In genomic region chr3:108884706-108885289, GRCm38 (mm10) we compare ENCODE assay signal across 16 mouse cellular contexts. TPM values are rescaled to one million over a fixed set of nuclear protein-coding genes. Genes with fewer than 3 reads are reported as not detected.
DNase-seq lines count a peak whose midpoint lies in the region; ATAC-seq lines count a peak whose summit lies in the region.
"Had no signal": no experiment of that assay in that cellular context is flagged by ENCODE, and none has a peak within 500 bp of the region (broad histone marks: within the 10 kb centered on the region; RNA-seq: fewer than 3 reads in every experiment).

No protein-coding gene starts in this region.

- H3K4me3 ChIP-seq in forebrain, embryonic 15.5 days, result no peak overlapping the region
- no peak overlapping the region for H3K4me3 ChIP-seq in forebrain, embryonic 10.5 days
- no peak overlapping the region for H3K4me3 ChIP-seq in midbrain, embryonic 10.5 days
- no peak overlapping the region for H3K4me3 ChIP-seq in midbrain, embryonic 15.5 days
- H3K4me3 ChIP-seq in brown adipose tissue, adult 24 weeks (ENCODE audit: insufficient read depth, low read depth, low read length), result no peak overlapping the region
- H3K4me3 ChIP-seq in macrophage (ENCODE audit: inconsistent target), result no peak overlapping the region
- H3K4me3 ChIP-seq: embryonic facial prominence, embryonic 15.5 days; kidney, embryonic 15.5 days; limb, embryonic 10.5 days had no signal

- no peaks in the 10 kb centered on the region for H3K79me2 ChIP-seq in macrophage (ENCODE audit: inconsistent target)

- no peaks in the 10 kb centered on the region for H3K27me3 ChIP-seq in forebrain, embryonic 15.5 days
- no peaks in the 10 kb centered on the region for H3K27me3 ChIP-seq in forebrain, embryonic 10.5 days (ENCODE audit: poor library complexity, severe bottlenecking)
- no peaks in the 10 kb centered on the region for H3K27me3 ChIP-seq in midbrain, embryonic 10.5 days (ENCODE audit: low read depth, poor library complexity, severe bottlenecking)
- no peaks in the 10 kb centered on the region for H3K27me3 ChIP-seq in midbrain, embryonic 15.5 days (replicated peaks)
- H3K27me3 ChIP-seq: embryonic facial prominence, embryonic 15.5 days; kidney, embryonic 15.5 days had no signal

- H3K9ac ChIP-seq in forebrain, embryonic 15.5 days (replicated peaks), result no peak overlapping the region
- H3K9ac ChIP-seq in midbrain, embryonic 15.5 days, result no peak overlapping the region
- H3K9ac ChIP-seq: embryonic facial prominence, embryonic 15.5 days; kidney, embryonic 15.5 days had no signal

- H3K9me3 ChIP-seq in forebrain, embryonic 15.5 days, result no peaks in the 10 kb centered on the region
- H3K9me3 ChIP-seq in forebrain, embryonic 10.5 days, result no peaks in the 10 kb centered on the region
- H3K9me3 ChIP-seq in midbrain, embryonic 10.5 days (replicated peaks), result no peaks in the 10 kb centered on the region
- no peaks in the 10 kb centered on the region for H3K9me3 ChIP-seq in midbrain, embryonic 15.5 days
- H3K9me3 ChIP-seq: embryonic facial prominence, embryonic 15.5 days; G1E; kidney, embryonic 15.5 days; limb, embryonic 10.5 days had no signal

- no peaks in the 10 kb centered on the region for H3K36me3 ChIP-seq in forebrain, embryonic 15.5 days
- no peaks in the 10 kb centered on the region for H3K36me3 ChIP-seq in forebrain, embryonic 10.5 days (replicated peaks)
- no peaks in the 10 kb centered on the region for H3K36me3 ChIP-seq in midbrain, embryonic 10.5 days
- no peaks in the 10 kb centered on the region for H3K36me3 ChIP-seq in midbrain, embryonic 15.5 days (replicated peaks)
- H3K36me3 ChIP-seq in macrophage (ENCODE audit: inconsistent target), result no peaks in the 10 kb centered on the region
- H3K36me3 ChIP-seq: embryonic facial prominence, embryonic 15.5 days; G1E; kidney, embryonic 15.5 days; limb, embryonic 10.5 days had no signal

- no peak for DNase-seq in forebrain, embryonic 10.5 days (ENCODE audit: extremely low spot score, low spot score)
- no peak for DNase-seq in midbrain, embryonic 10.5 days (ENCODE audit: low spot score)
- DNase-seq in left cerebral cortex, adult 9 months (ENCODE audit: low spot score in 2 of 2), result no peak
- DNase-seq: thymus, postnatal 14 days had no signal

- peak overlapping the region; percentile 33; the same call in 1 of the 2 replicates for H3K27ac ChIP-seq in forebrain, embryonic 15.5 days (replicated peaks)
- H3K27ac ChIP-seq in forebrain, embryonic 10.5 days, result no peak overlapping the region
- peak overlapping the region; percentile 38; the same call in 1 of the 2 replicates for H3K27ac ChIP-seq in midbrain, embryonic 10.5 days (replicated peaks)
- no peak overlapping the region for H3K27ac ChIP-seq in midbrain, embryonic 15.5 days
- H3K27ac ChIP-seq in brown adipose tissue, adult 24 weeks (replicated peaks; ENCODE audit: low read depth, low read length), result peak overlapping the region; percentile 16
- peak overlapping the region; percentile 43 for H3K27ac ChIP-seq in macrophage
- H3K27ac ChIP-seq: embryonic facial prominence, embryonic 15.5 days; kidney, embryonic 15.5 days; limb, embryonic 10.5 days had no signal

- no peak for ATAC-seq in forebrain, embryonic 15.5 days (replicated peaks)
- no peak for ATAC-seq in midbrain, embryonic 15.5 days (replicated peaks)
- no peak for ATAC-seq in frontal cortex, adult (ENCODE audit: low TSS enrichment)

- H3K4me2 ChIP-seq in forebrain, embryonic 15.5 days (replicated peaks), result no peak overlapping the region
- H3K4me2 ChIP-seq in midbrain, embryonic 15.5 days, result no peak overlapping the region
- H3K4me2 ChIP-seq: embryonic facial prominence, embryonic 15.5 days; kidney, embryonic 15.5 days had no signal

- WGBS in forebrain, embryonic 15.5 days, result 40% methylated on average over 8 of the region's 8 CpGs
- 70% methylated on average over 8 of the region's 8 CpGs for WGBS in forebrain, embryonic 10.5 days
- 64% methylated on average over 8 of the region's 8 CpGs for WGBS in midbrain, embryonic 10.5 days
- 39% methylated on average over 8 of the region's 8 CpGs for WGBS in midbrain, embryonic 15.5 days
- 28% methylated on average over 8 of the region's 8 CpGs for WGBS in macrophage (ENCODE audit: missing documents)

- H3K4me1 ChIP-seq in forebrain, embryonic 15.5 days, result 0 out of 2 replicates have a peak, but pooled peaks cover 9% of the 10 kb centered on the region
- peaks cover 31% of the 10 kb centered on the region for H3K4me1 ChIP-seq in forebrain, embryonic 10.5 days
- peaks cover 26% of the 10 kb centered on the region for H3K4me1 ChIP-seq in midbrain, embryonic 10.5 days
- 0 out of 2 replicates have a peak, but pooled peaks cover 2% of the 10 kb centered on the region for H3K4me1 ChIP-seq in midbrain, embryonic 15.5 days
- peaks cover 16% of the 10 kb centered on the region for H3K4me1 ChIP-seq in brown adipose tissue, adult 24 weeks (ENCODE audit: control insufficient read depth, insufficient read depth, insufficient read length, low read length)

RNA-seq across cellular contexts. Expression of gene Fndc7, which starts 5.0 kb away (rescaled TPM):
- polyA plus RNA-seq in forebrain, embryonic 15.5 days (2015; fragmentation: Nextera tagmentation; extraction: Ambion mirVana), result not detected in 2 replicates
- not detected in 2 replicates for polyA plus RNA-seq in forebrain, embryonic 10.5 days (2016; fragmentation: Nextera tagmentation; extraction: Ambion mirVana)
- 0.06 TPM in 1 of 2 replicates, not detected in the other for polyA plus RNA-seq in midbrain, embryonic 10.5 days (2016; fragmentation: Nextera tagmentation; extraction: Ambion mirVana)
- 0.05 and 0.18 TPM in 2 replicates for polyA plus RNA-seq in midbrain, embryonic 15.5 days (2015; fragmentation: Nextera tagmentation; extraction: Ambion mirVana)
- polyA plus RNA-seq in brown adipose tissue, adult 24 weeks (2012; ENCODE audit: insufficient read depth, insufficient read length, missing spikeins), result 0.38 TPM in 1 of 2 replicates, not detected in the other
- total RNA-seq in macrophage (2018; cell fraction: chromatin; rRNA removed), result 1 to 10 TPM in 15 of 26 experiments, under 1 TPM in 9, not detected in 2; 0.54 to 4.7 (median 1.2) TPM
- 1 to 10 TPM in 1 of 26 experiments, under 1 TPM in 25; 0.13 to 1.2 (median 0.46) TPM for total RNA-seq in macrophage (2018; cell fraction: cytosol; rRNA removed)
- 10 to 100 TPM in 1 of 26 experiments, 1 to 10 TPM in 20, under 1 TPM in 4, not detected in 1; 0.25 to 10.9 (median 2.4) TPM for total RNA-seq in macrophage (2018; cell fraction: nucleus; rRNA removed)
- polyA plus RNA-seq in macrophage (2018), result 0.12 to 0.16 TPM (median 0.13 TPM) in 3 replicates
- polyA plus RNA-seq: G1E; kidney, embryonic 15.5 days; limb, embryonic 10.5 days had no signal

RNA-seq across cellular contexts. Expression of gene Prpf38b, which starts 26.7 kb away (rescaled TPM):
- 60.7 and 66.9 TPM in 2 replicates for polyA plus RNA-seq in forebrain, embryonic 15.5 days (2015; fragmentation: Nextera tagmentation; extraction: Ambion mirVana)
- polyA plus RNA-seq in forebrain, embryonic 10.5 days (2016; fragmentation: Nextera tagmentation; extraction: Ambion mirVana), result 67.5 and 78.3 TPM in 2 replicates
- 67.2 and 68.3 TPM in 2 replicates for polyA plus RNA-seq in midbrain, embryonic 10.5 days (2016; fragmentation: Nextera tagmentation; extraction: Ambion mirVana)
- 55.8 TPM in 2 replicates for polyA plus RNA-seq in midbrain, embryonic 15.5 days (2015; fragmentation: Nextera tagmentation; extraction: Ambion mirVana)
- 35.9 and 75.7 TPM in 2 replicates for polyA plus RNA-seq in brown adipose tissue, adult 24 weeks (2012; ENCODE audit: insufficient read depth, insufficient read length, missing spikeins)
- 100 to 1,000 TPM; 289 to 988 (median 649) TPM for total RNA-seq in macrophage (2018; cell fraction: chromatin; rRNA removed)
- total RNA-seq in macrophage (2018; cell fraction: cytosol; rRNA removed), result 10 to 100 TPM; 30.2 to 95.1 (median 47.8) TPM
- total RNA-seq in macrophage (2018; cell fraction: nucleus; rRNA removed), result 100 to 1,000 TPM; 218 to 605 (median 372) TPM
- polyA plus RNA-seq in macrophage (2018), result 42.7 to 154 TPM (median 82.2 TPM) in 3 replicates

RNA-seq across cellular contexts. Expression of gene Stxbp3, which starts 44.5 kb away (rescaled TPM):
- 13.3 and 14.7 TPM in 2 replicates for polyA plus RNA-seq in forebrain, embryonic 15.5 days (2015; fragmentation: Nextera tagmentation; extraction: Ambion mirVana)
- 23.9 and 24.4 TPM in 2 replicates for polyA plus RNA-seq in forebrain, embryonic 10.5 days (2016; fragmentation: Nextera tagmentation; extraction: Ambion mirVana)
- polyA plus RNA-seq in midbrain, embryonic 10.5 days (2016; fragmentation: Nextera tagmentation; extraction: Ambion mirVana), result 24.1 and 26.7 TPM in 2 replicates
- 14.0 and 14.1 TPM in 2 replicates for polyA plus RNA-seq in midbrain, embryonic 15.5 days (2015; fragmentation: Nextera tagmentation; extraction: Ambion mirVana)
- 21.5 and 25.5 TPM in 2 replicates for polyA plus RNA-seq in brown adipose tissue, adult 24 weeks (2012; ENCODE audit: insufficient read depth, insufficient read length, missing spikeins)
- total RNA-seq in macrophage (2018; cell fraction: chromatin; rRNA removed), result 100 to 1,000 TPM; 128 to 662 (median 397) TPM
- 100 to 1,000 TPM in 11 of 26 experiments, 10 to 100 TPM in 15; 44.8 to 155 (median 71.2) TPM for total RNA-seq in macrophage (2018; cell fraction: cytosol; rRNA removed)
- total RNA-seq in macrophage (2018; cell fraction: nucleus; rRNA removed), result 100 to 1,000 TPM in 22 of 26 experiments, 10 to 100 TPM in 4; 86.0 to 401 (median 201) TPM
- 35.4 to 73.9 TPM (median 66.9 TPM) in 3 replicates for polyA plus RNA-seq in macrophage (2018)

RNA-seq across cellular contexts. Expression of gene Henmt1, which starts 54.9 kb away (rescaled TPM):
- 1.2 and 1.6 TPM in 2 replicates for polyA plus RNA-seq in forebrain, embryonic 15.5 days (2015; fragmentation: Nextera tagmentation; extraction: Ambion mirVana)
- 0.37 and 0.88 TPM in 2 replicates for polyA plus RNA-seq in forebrain, embryonic 10.5 days (2016; fragmentation: Nextera tagmentation; extraction: Ambion mirVana)
- 0.62 and 0.67 TPM in 2 replicates for polyA plus RNA-seq in midbrain, embryonic 10.5 days (2016; fragmentation: Nextera tagmentation; extraction: Ambion mirVana)
- polyA plus RNA-seq in midbrain, embryonic 15.5 days (2015; fragmentation: Nextera tagmentation; extraction: Ambion mirVana), result 2.3 and 3.4 TPM in 2 replicates
- polyA plus RNA-seq in brown adipose tissue, adult 24 weeks (2012; ENCODE audit: insufficient read depth, insufficient read length, missing spikeins), result not detected in 2 replicates
- total RNA-seq in macrophage (2018; cell fraction: chromatin; rRNA removed), result 1 to 10 TPM in 1 of 26 experiments, under 1 TPM in 5, not detected in 20; 0.46 to 2.3 (median 0.73) TPM
- total RNA-seq in macrophage (2018; cell fraction: cytosol; rRNA removed), result under 1 TPM in 17 of 26 experiments, not detected in 9; 0.05 to 0.47 (median 0.23) TPM
- total RNA-seq in macrophage (2018; cell fraction: nucleus; rRNA removed), result under 1 TPM in 9 of 26 experiments, not detected in 17; 0.29 to 0.89 (median 0.54) TPM
- polyA plus RNA-seq in macrophage (2018), result not detected in 3 replicates
- polyA plus RNA-seq: G1E; heart, embryonic 14.5 days; liver, embryonic 16.5 days had no signal

RNA-seq across cellular contexts. Expression of gene Gm9857, which starts 55.4 kb away (rescaled TPM):
- polyA plus RNA-seq in forebrain, embryonic 15.5 days (2015; fragmentation: Nextera tagmentation; extraction: Ambion mirVana), result 0.75 and 0.78 TPM in 2 replicates
- not detected in 2 replicates for polyA plus RNA-seq in forebrain, embryonic 10.5 days (2016; fragmentation: Nextera tagmentation; extraction: Ambion mirVana)
- polyA plus RNA-seq in midbrain, embryonic 10.5 days (2016; fragmentation: Nextera tagmentation; extraction: Ambion mirVana), result not detected in 2 replicates
- polyA plus RNA-seq in midbrain, embryonic 15.5 days (2015; fragmentation: Nextera tagmentation; extraction: Ambion mirVana), result not detected in 2 replicates
- not detected in 2 replicates for polyA plus RNA-seq in brown adipose tissue, adult 24 weeks (2012; ENCODE audit: insufficient read depth, insufficient read length, missing spikeins)
- total RNA-seq in macrophage (2018; cell fraction: chromatin; rRNA removed), result not detected
- total RNA-seq in macrophage (2018; cell fraction: cytosol; rRNA removed), result not detected
- not detected for total RNA-seq in macrophage (2018; cell fraction: nucleus; rRNA removed)
- not detected in 3 replicates for polyA plus RNA-seq in macrophage (2018)
- total RNA-seq: G1E; layer of hippocampus, adult 8-10 months had no signal
- polyA plus RNA-seq: G1E; heart, embryonic 14.5 days; kidney, embryonic 15.5 days; limb, embryonic 10.5 days; liver, embryonic 16.5 days had no signal

Comparison
In these comparisons a context has a peak if more than half of its experiments do, and no peak if none do; other contexts are left out.
1. H3K27ac ChIP-seq: peak in forebrain, embryonic 15.5 days (single experiment), midbrain, embryonic 10.5 days (single experiment), brown adipose tissue, adult 24 weeks (single experiment) and macrophage (single experiment); none in forebrain, embryonic 10.5 days (single experiment) and midbrain, embryonic 15.5 days (single experiment).